Mouse (Mus musculus) heart, embryonic 14.5 days (tissue): ENCODE data around the gene Psmd7. TPM values are rescaled to one million over a fixed set of nuclear protein-coding genes. Genes with fewer than 3 reads are reported as not detected.

Experiments
- ATAC-seq: fragments of 200-750 bp; cut with Nextera tagmentation; 2 replicates; pipeline ENCODE4 v1.8.0; 2017; ENCODE audit warnings: low read depth, moderate TSS enrichment; ENCODE audit not compliant: insufficient number of reproducible peaks, insufficient read depth, low FRiP score
- H3K27ac ChIP-seq, 2 experiments: fragments of 200-500 bp in 1 of 2; fragments of 300-500 bp in 1 of 2; sonication (generic) in 1 of 2; replicated peaks in 1 of 2; 2 replicates each; pipeline ENCODE4 v1.5.1; 2012 to 2014; ENCODE audit warnings: low read depth in 2 of 2, low read length in 2 of 2, control low read depth in 1 of 2, mild to moderate bottlenecking in 1 of 2, mixed read lengths in 1 of 2; ENCODE audit not compliant: control insufficient read depth in 1 of 2, insufficient read depth in 1 of 2
- H3K27me3 ChIP-seq: fragments of 300-500 bp; sonication (generic); 2 replicates; pipeline ENCODE4 v1.6.1; 2014; ENCODE audit warnings: mild to moderate bottlenecking, low read length, control low read depth; ENCODE audit not compliant: control insufficient read depth, insufficient read depth
- H3K36me3 ChIP-seq: fragments of 300-500 bp; sonication (generic); 2 replicates; pipeline ENCODE4 v1.6.1; 2014; ENCODE audit warnings: mild to moderate bottlenecking, control low read depth, low read length, mixed read lengths; ENCODE audit not compliant: control insufficient read depth, insufficient read depth
- H3K4me1 ChIP-seq, 2 experiments: fragments of 200-500 bp in 1 of 2; fragments of 300-500 bp in 1 of 2; sonication (generic) in 1 of 2; 2 replicates each; pipeline ENCODE4 v1.6.1; 2012 to 2014; ENCODE audit warnings: low read length in 2 of 2, control low read depth in 1 of 2, mixed read lengths in 1 of 2; ENCODE audit not compliant: control insufficient read depth in 2 of 2, insufficient read depth in 2 of 2
- H3K4me2 ChIP-seq: fragments of 300-500 bp; sonication (generic); 2 replicates; pipeline ENCODE4 v1.6.1; 2014; ENCODE audit warnings: mild to moderate bottlenecking, low read length
- H3K4me3 ChIP-seq, 2 experiments: fragments of 200-500 bp in 1 of 2; fragments of 300-500 bp in 1 of 2; sonication (generic) in 1 of 2; 2 replicates each; pipeline ENCODE4 v1.5.1; 2012 to 2014; ENCODE audit warnings: low read length in 2 of 2, mild to moderate bottlenecking in 2 of 2, control low read depth in 1 of 2, low read depth in 1 of 2, moderate library complexity in 1 of 2; ENCODE audit not compliant: control insufficient read depth in 1 of 2, insufficient read depth in 1 of 2
- H3K9ac ChIP-seq: fragments of 300-500 bp; sonication (generic); 2 replicates; pipeline ENCODE4 v1.6.1; 2014; ENCODE audit warnings: mild to moderate bottlenecking, low read length
- H3K9me3 ChIP-seq: fragments of 300-500 bp; sonication (generic); 2 replicates; pipeline ENCODE4 v1.6.1; 2016; ENCODE audit warnings: low read length, control low read depth; ENCODE audit not compliant: control insufficient read depth
- WGBS: fragments of 180-500 bp; shearing (Covaris S2); extraction: QIAGEN DNeasy Blood & Tissue Kit; methylation state at CpG from one replicate; pipeline ENCODE4 v1.1.7; 2014; 5-methylcytosine and 5-hydroxymethylcytosine counted together
- microRNA counts: library from miRNA; unstranded; fragments of <30 nt; microRNA quantifications from one replicate; lab custom pipeline; 2016
- microRNA-seq: library from miRNA; unstranded; fragments of <30 nt; microRNA quantifications from one replicate; pipeline ENCODE4, GENCODE M21; 2016
- polyA plus RNA-seq: library from polyadenylated mRNA; unstranded; fragments of >200 nt; fragmentation: Nextera tagmentation; extraction: Ambion mirVana; gene quantifications from 2 replicates; pipeline ENCODE4 v1.2.1, GENCODE M21; 2014

Psmd7 gene
- polyA plus RNA-seq, 1 experiment from 2014 or later, result 179 TPM

DNA sequence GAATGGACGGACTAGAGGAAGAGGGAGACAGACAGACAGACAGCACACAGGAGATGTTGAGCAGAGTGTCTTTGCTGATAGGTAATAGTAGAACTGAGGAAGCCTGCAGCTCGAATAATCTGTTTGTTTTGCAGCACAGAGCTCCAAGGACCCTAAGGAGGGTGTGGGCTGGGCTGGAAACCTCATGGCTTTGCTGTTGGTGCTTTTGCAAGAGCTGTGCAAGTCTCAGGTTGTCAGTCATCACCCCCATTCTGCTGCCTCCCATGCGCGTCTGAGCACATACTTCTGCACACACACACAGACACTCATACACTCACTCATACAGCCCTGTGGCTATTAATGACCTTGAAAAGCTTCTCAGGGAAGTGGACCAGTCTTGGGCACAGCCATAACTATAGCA is 50.8 kb downstream of the Psmd7 start:
- H3K27ac ChIP-seq, result no peak overlapping the region
- H3K9me3 ChIP-seq, result no peaks in the 10 kb centered on the region
- no peak overlapping the region for H3K4me2 ChIP-seq
- no peak overlapping the region for H3K9ac ChIP-seq
- 37% methylated on average over 4 of the region's 4 CpGs for WGBS
- no peaks in the 10 kb centered on the region for H3K27me3 ChIP-seq
- peaks cover 9 to 11% of the 10 kb centered on the region in 2 experiments; a peak in 3 of 4 replicates for H3K4me1 ChIP-seq
- 0 out of 2 replicates have a peak, but pooled peaks cover 6% of the 10 kb centered on the region for H3K36me3 ChIP-seq
- no peak overlapping the region for H3K4me3 ChIP-seq
- no peak for ATAC-seq

MicroRNAs encoded within 50 kb of the gene (microRNA counts, 519-probe panel; counts per million panel counts)
- microRNA mmu-miR-140 (lab: Ali Mortazavi, UCI), result 4,507 counts per million, percentile 77 among the panel's probes with 10 or more counts

Small RNA genes within 50 kb of the gene (microRNA-seq; reads per million reads assigned to microRNA genes)
- gene Mir140, result 2,930 reads per million, percentile 87 among the genes with 10 or more reads in this experiment

Other genes with a start within 250 kb of the Psmd7 start
- gene Nqo1, start 185.3 kb downstream of the Psmd7 start, polyA plus RNA-seq, result 6.0 and 6.4 TPM in 2 replicates
- 41.2 and 41.8 TPM in 2 replicates for gene Nob1, start 163.4 kb downstream of the Psmd7 start, polyA plus RNA-seq
- 28.5 and 28.6 TPM in 2 replicates for gene Wwp2, start 152.1 kb downstream of the Psmd7 start, polyA plus RNA-seq